Mouse (Mus musculus) spleen, adult 2 months (tissue): Measurements from ENCODE around the gene Hoxb13.

Source experiments
- CTCF ChIP-seq: fragments of 200-500 bp; IDR thresholded peaks from 2 replicates; pipeline ENCODE4 v1.5.1; 2011; ENCODE audit warnings: mild to moderate bottlenecking, inconsistent platforms; ENCODE audit not compliant: insufficient read depth, insufficient read length, insufficient replicate concordance; ENCODE audit errors: extremely low read depth
- POLR2A ChIP-seq: fragments of 200-500 bp; IDR thresholded peaks from 2 replicates; pipeline ENCODE4 v1.6.1; 2011; ENCODE audit warnings: low read depth, low read length, inconsistent platforms

DNA sequence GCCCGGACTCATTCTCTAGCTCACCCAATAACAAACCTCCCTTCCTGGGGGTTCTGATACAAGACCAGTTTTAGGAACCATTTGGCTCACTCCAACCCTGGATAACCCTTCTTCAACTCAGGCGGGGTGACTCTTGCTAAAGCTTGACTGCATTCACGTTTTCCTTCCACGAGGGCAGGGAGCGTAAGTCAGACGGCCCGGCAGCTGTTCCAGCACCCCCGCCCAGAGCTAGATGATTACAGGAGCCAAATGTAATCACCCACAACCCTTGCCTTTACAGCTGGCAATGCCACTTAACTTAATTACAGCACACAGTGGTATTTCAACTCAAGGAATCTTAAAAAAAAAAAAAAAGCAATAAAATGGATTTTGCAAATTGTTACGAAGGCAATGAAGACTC, 26.0 kb upstream of the Hoxb13 start:
- TF ChIP-seq POLR2A (no peak), CTCF (no peak)
